Mouse (Mus musculus) erythroblast, embryonic 14.5 days (primary cell): Measurements from ENCODE around the gene Meiob.

ENCODE experiments used
- GATA1 ChIP-seq: IDR thresholded peaks from 2 replicates; pipeline ENCODE4 v1.6.1; 2012; ENCODE audit warnings: low read length, inconsistent platforms, mixed read lengths
- TAL1 ChIP-seq: IDR thresholded peaks from 3 replicates; pipeline ENCODE4 v1.6.1; 2012; ENCODE audit warnings: low read length, inconsistent platforms, mixed read lengths

- TF ChIP-seq TAL1 = no peak
- TF ChIP-seq GATA1 = no peak
These were observed 34.9 kb upstream of the Meiob start for GRCm38 (mm10) chr17:24769146-24769545.
